Mouse (Mus musculus) ES-E14 (cell line): ENCODE measurements at regions not wholly inside any gene's neighbourhood (a gene's known extent, or its start where the extent isn't known, plus 50 kb on each side); places are given as distances from the start of the nearest gene placed in this dataset.

Experiments used
- CHD2 ChIP-seq: IDR thresholded peaks from 2 replicates; pipeline ENCODE4 v1.6.1; 2014; ENCODE audit warnings: mild to moderate bottlenecking, low read depth, low read length, inconsistent platforms
- HCFC1 ChIP-seq: IDR thresholded peaks from 2 replicates; pipeline ENCODE4 v1.6.1; 2012; ENCODE audit warnings: low read length, inconsistent platforms, borderline replicate concordance; ENCODE audit not compliant: insufficient read depth
- MAFK ChIP-seq: IDR thresholded peaks from 2 replicates; pipeline ENCODE4 v1.6.1; 2014; ENCODE audit warnings: mild to moderate bottlenecking, low read depth, low read length, inconsistent platforms; ENCODE audit not compliant: insufficient read depth
- ZC3H11A ChIP-seq: IDR thresholded peaks from 2 replicates; pipeline ENCODE4 v1.6.1; 2012; ENCODE audit warnings: low read depth, mild to moderate bottlenecking, inconsistent platforms, low read length, borderline replicate concordance
- ZNF384 ChIP-seq: IDR thresholded peaks from 2 replicates; pipeline ENCODE4 v1.6.1; 2012; ENCODE audit warnings: low read depth, low read length, inconsistent platforms

DNA sequence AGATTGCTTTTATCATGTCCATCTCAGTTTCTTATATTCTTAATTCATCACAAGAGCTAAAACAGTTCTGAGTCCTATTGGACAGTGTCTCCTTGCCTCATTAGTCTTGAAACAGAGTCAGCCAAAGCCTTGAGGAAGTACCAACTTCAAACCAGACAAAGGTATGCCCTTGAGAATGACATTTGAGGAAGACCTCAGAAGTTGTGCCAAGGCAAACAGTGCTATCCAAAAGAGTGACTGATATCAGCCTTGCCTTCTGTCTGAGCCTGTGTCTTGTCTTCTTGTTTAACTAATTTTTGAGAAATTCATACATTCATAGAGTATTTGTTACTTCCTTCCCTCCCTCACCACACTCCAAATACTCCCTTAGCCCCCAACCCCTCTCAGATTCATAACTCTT, 88.5 kb upstream of the Rnf32 start:
- TF ChIP-seq MAFK (no peak), HCFC1 (no peak), ZNF384 (no peak), ZC3H11A (no peak), CHD2 (no peak)
